ENCODE assay signal across 8 mouse cellular contexts in genomic region chr16:55468833-55469458, GRCm38 (mm10).
DNase-seq lines count a peak whose midpoint lies in the region; ATAC-seq and TF ChIP-seq lines count a peak whose summit lies in the region.

No protein-coding gene starts in this region.

- no peaks in the 10 kb centered on the region for H3K4me1 ChIP-seq in cerebellum, adult 2 months (ENCODE audit: control insufficient read depth, insufficient read depth, low read length)
- H3K4me1 ChIP-seq in hindbrain, embryonic 11.5 days (replicated peaks; ENCODE audit: control insufficient read depth, insufficient read depth, low read length), result no peaks in the 10 kb centered on the region
- no peaks in the 10 kb centered on the region for H3K4me1 ChIP-seq in lung, postnatal 0 days (ENCODE audit: insufficient read depth, low read depth, low read length)

- no peak overlapping the region for H3K4me3 ChIP-seq in cerebellum, adult 2 months (replicated peaks; ENCODE audit: insufficient read depth, low read depth, low read length)
- H3K4me3 ChIP-seq in hindbrain, embryonic 11.5 days (ENCODE audit: low read depth, low read length), result no peak overlapping the region
- no peak overlapping the region for H3K4me3 ChIP-seq in lung, postnatal 0 days (ENCODE audit: low read depth, low read length)

- H3K4me2 ChIP-seq in hindbrain, embryonic 11.5 days (replicated peaks; ENCODE audit: low read depth, low read length), result no peak overlapping the region
- H3K4me2 ChIP-seq in lung, postnatal 0 days (replicated peaks; ENCODE audit: low read depth, low read length), result no peak overlapping the region

- H3K27ac ChIP-seq in cerebellum, adult 2 months (ENCODE audit: insufficient read depth, low read length), result no peak overlapping the region
- no peak overlapping the region for H3K27ac ChIP-seq in hindbrain, embryonic 11.5 days (ENCODE audit: low read depth, low read length)
- no peak overlapping the region for H3K27ac ChIP-seq in lung, postnatal 0 days (ENCODE audit: low read length)

- no peaks in the 10 kb centered on the region for H3K9me3 ChIP-seq in hindbrain, embryonic 11.5 days (ENCODE audit: control insufficient read depth, low read length)
- no peaks in the 10 kb centered on the region for H3K9me3 ChIP-seq in lung, postnatal 0 days (ENCODE audit: low read length)

- H3K36me3 ChIP-seq in hindbrain, embryonic 11.5 days (ENCODE audit: control insufficient read depth, insufficient read depth, low read length), result no peaks in the 10 kb centered on the region
- H3K36me3 ChIP-seq in lung, postnatal 0 days (ENCODE audit: insufficient read depth, low read length), result no peaks in the 10 kb centered on the region

- no peaks in the 10 kb centered on the region for H3K27me3 ChIP-seq in cerebellum, adult 2 months (ENCODE audit: control insufficient read depth, insufficient read depth, low read length)
- H3K27me3 ChIP-seq in hindbrain, embryonic 11.5 days (ENCODE audit: control insufficient read depth, insufficient read depth, low read length), result no peaks in the 10 kb centered on the region
- H3K27me3 ChIP-seq in lung, postnatal 0 days (replicated peaks; ENCODE audit: insufficient read depth, low read length), result no peaks in the 10 kb centered on the region

- peak; percentile 49; the same call in 1 of the 2 replicates for TF ChIP-seq CTCF in cerebellum, adult 2 months (IDR thresholded peaks at IDR 0.05; ENCODE audit: borderline replicate concordance, insufficient read depth, low read depth, low read length)
- peak; percentile 89 for TF ChIP-seq CTCF in lung, postnatal 0 days (IDR thresholded peaks at IDR 0.05)

- peak; percentile 62 for DNase-seq in MEL-GATA-1-ER (ENCODE audit: extremely low read depth, low read depth)
- DNase-seq in cerebellum, adult 2 months, result peak; percentile 37 to 53
- peak; percentile 93 for DNase-seq in forelimb bud, embryonic 11.5 days (ENCODE audit: low read depth, low spot score)
- peak; percentile 93 for DNase-seq in hindbrain, embryonic 11.5 days (ENCODE audit: low spot score)
- DNase-seq in layer of hippocampus, adult 8-10 months (ENCODE audit: low spot score in 2 of 2), result peak; percentile 79 to 93
- peak; percentile 94 for DNase-seq in lung, postnatal 0 days (ENCODE audit: low spot score)
- peak; percentile 89 for DNase-seq in retina, postnatal 1 day
- DNase-seq in urinary bladder, postnatal 10 days (ENCODE audit: low spot score), result peak; percentile 42

- ATAC-seq in hindbrain, embryonic 11.5 days (ENCODE audit: low FRiP score), result peak; percentile 79
- ATAC-seq in lung, postnatal 0 days, result peak; percentile 56

- H3K9ac ChIP-seq in hindbrain, embryonic 11.5 days (ENCODE audit: low read depth, low read length), result no peak overlapping the region
- H3K9ac ChIP-seq in lung, postnatal 0 days (replicated peaks; ENCODE audit: low read depth), result no peak overlapping the region

- 43% methylated on average over 9 of the region's 9 CpGs for WGBS in cerebellum, adult 2 months
- WGBS in hindbrain, embryonic 11.5 days, result 59% methylated on average over 9 of the region's 9 CpGs
- WGBS in lung, postnatal 0 days, result 23% methylated on average over 9 of the region's 9 CpGs

- no peak for TF ChIP-seq POLR2A in cerebellum, adult 2 months (IDR thresholded peaks at IDR 0.05; ENCODE audit: borderline replicate concordance, insufficient read depth, low read length)

- no peak for TF ChIP-seq EP300 in lung, postnatal 0 days (IDR thresholded peaks at IDR 0.05)

Comparison
In these comparisons a context has a peak if more than half of its experiments do, and no peak if none do; other contexts are left out.
1. DNase-seq: peak in every context shown above with its lines; median percentile 94 in lung, postnatal 0 days; 93 in forelimb bud, embryonic 11.5 days; 93 in hindbrain, embryonic 11.5 days; 89 in retina, postnatal 1 day; 86 in layer of hippocampus, adult 8-10 months; 62 in MEL-GATA-1-ER; 45 in cerebellum, adult 2 months; 42 in urinary bladder, postnatal 10 days.